Comparison of ENCODE assay signal across 8 mouse cellular contexts in the genomic region with DNA sequence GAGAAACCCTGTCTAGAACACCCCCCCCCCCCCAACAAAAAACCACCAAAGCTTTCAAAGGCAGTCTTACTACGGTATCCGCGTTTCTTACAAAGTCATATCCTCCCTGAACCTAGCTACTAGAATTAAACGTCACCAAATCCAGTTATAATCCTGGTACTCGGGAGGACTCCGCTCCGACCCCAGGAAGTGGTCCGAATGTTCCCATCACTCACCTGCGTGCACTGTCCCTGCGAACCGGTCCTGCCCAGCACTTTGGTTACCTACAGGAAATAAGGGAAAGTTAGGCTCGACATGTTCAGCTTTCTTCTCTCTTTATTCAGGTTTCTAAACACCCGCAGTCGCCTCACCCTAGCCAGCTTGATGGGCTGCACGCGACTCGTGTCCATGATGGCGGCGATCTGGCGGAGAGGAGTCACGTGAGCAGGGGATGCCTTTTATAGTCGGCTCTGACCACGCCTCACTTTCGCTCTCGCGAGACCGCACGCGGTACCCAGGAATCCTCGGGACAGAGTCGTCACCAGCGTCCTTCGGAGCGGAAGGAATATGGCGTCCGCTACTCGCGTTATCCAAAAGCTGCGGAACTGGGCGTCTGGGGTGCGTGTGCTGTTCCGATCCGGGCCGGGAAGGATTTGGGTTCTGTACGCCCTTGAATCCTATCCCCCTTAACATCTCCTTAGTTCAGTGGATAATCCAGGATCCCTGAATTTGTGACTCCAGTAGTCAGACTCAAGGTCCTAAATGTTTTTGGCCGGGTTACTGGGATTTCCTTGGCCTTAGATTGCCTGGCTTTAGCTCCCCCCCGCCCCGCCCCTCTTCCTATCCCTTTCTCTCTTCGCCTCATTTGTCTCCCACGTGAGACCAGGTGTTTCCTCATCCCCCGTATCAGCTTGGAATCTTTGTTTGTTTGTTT. TPM values are rescaled to one million over a fixed set of nuclear protein-coding genes. Genes with fewer than 3 reads are reported as not detected.
DNase-seq lines count a peak whose midpoint lies in the region; ATAC-seq lines count a peak whose summit lies in the region.

TSS of gene Rps28 (minus strand) at position 479 of the 913 bp plus-strand sequence.
TSS of gene Ndufa7 (plus strand) at position 489 of the 913 bp plus-strand sequence.

- H3K4me1 ChIP-seq in forebrain, embryonic 11.5 days (replicated peaks; ENCODE audit: control insufficient read depth, insufficient read depth, low read length): peaks cover 15% of the 10 kb centered on the region
- H3K4me1 ChIP-seq in heart, embryonic 16.5 days (ENCODE audit: control insufficient read depth, insufficient read depth, low read length): peaks cover 42% of the 10 kb centered on the region
- H3K4me1 ChIP-seq in liver, embryonic 15.5 days (replicated peaks): peaks cover 55% of the 10 kb centered on the region
- H3K4me1 ChIP-seq in neural tube, embryonic 12.5 days: peaks cover 29% of the 10 kb centered on the region

- H3K4me3 ChIP-seq in forebrain, embryonic 11.5 days (ENCODE audit: low read depth, low read length): peak within 1 kb of the TSS; percentile 77
- peak within 1 kb of the TSS; percentile 90 for H3K4me3 ChIP-seq in heart, embryonic 16.5 days (ENCODE audit: low read length)
- H3K4me3 ChIP-seq in liver, embryonic 15.5 days (replicated peaks): peak within 1 kb of the TSS; percentile 66
- peak within 1 kb of the TSS; percentile 73 for H3K4me3 ChIP-seq in neural tube, embryonic 12.5 days

- ATAC-seq in forebrain, embryonic 11.5 days (replicated peaks; ENCODE audit: low FRiP score): peak; percentile 92
- peak; percentile 90 for ATAC-seq in heart, embryonic 16.5 days (replicated peaks; ENCODE audit: extremely low read depth, insufficient read depth, low FRiP score)
- peak; percentile 87 for ATAC-seq in liver, embryonic 15.5 days (ENCODE audit: insufficient read depth)
- peak; percentile 92 for ATAC-seq in neural tube, embryonic 12.5 days (ENCODE audit: low FRiP score, low read depth)

- H3K27ac ChIP-seq in forebrain, embryonic 11.5 days (ENCODE audit: low read depth, low read length): peak within 1 kb of the TSS; percentile 51; the same call in 1 of the 2 replicates
- peak within 1 kb of the TSS; percentile 88 for H3K27ac ChIP-seq in heart, embryonic 16.5 days (ENCODE audit: low read length)
- peak within 1 kb of the TSS; percentile 76 for H3K27ac ChIP-seq in liver, embryonic 15.5 days (replicated peaks)
- peak within 1 kb of the TSS; percentile 66 for H3K27ac ChIP-seq in neural tube, embryonic 12.5 days

- no peaks in the 10 kb centered on the region for H3K27me3 ChIP-seq in forebrain, embryonic 11.5 days (ENCODE audit: control insufficient read depth, insufficient read depth, low read length)
- H3K27me3 ChIP-seq in heart, embryonic 16.5 days (ENCODE audit: control insufficient read depth, insufficient read depth, low read length): no peaks in the 10 kb centered on the region
- no peaks in the 10 kb centered on the region for H3K27me3 ChIP-seq in liver, embryonic 15.5 days
- H3K27me3 ChIP-seq in neural tube, embryonic 12.5 days (replicated peaks): no peaks in the 10 kb centered on the region

- H3K4me2 ChIP-seq in forebrain, embryonic 11.5 days (ENCODE audit: low read depth, low read length, severe bottlenecking): peak within 1 kb of the TSS; percentile 87
- H3K4me2 ChIP-seq in heart, embryonic 16.5 days (ENCODE audit: low read depth, low read length): peak within 1 kb of the TSS; percentile 90
- H3K4me2 ChIP-seq in liver, embryonic 15.5 days: peak within 1 kb of the TSS; percentile 68
- H3K4me2 ChIP-seq in neural tube, embryonic 12.5 days (replicated peaks): peak within 1 kb of the TSS; percentile 95

- peaks cover 11% of the 10 kb centered on the region for H3K36me3 ChIP-seq in forebrain, embryonic 11.5 days (ENCODE audit: control insufficient read depth, insufficient read depth, low read length)
- H3K36me3 ChIP-seq in heart, embryonic 16.5 days (ENCODE audit: control insufficient read depth, insufficient read depth): peaks cover 27% of the 10 kb centered on the region
- H3K36me3 ChIP-seq in liver, embryonic 15.5 days (replicated peaks): peaks cover 54% of the 10 kb centered on the region
- peaks cover 32% of the 10 kb centered on the region for H3K36me3 ChIP-seq in neural tube, embryonic 12.5 days

- H3K9me3 ChIP-seq in forebrain, embryonic 11.5 days (ENCODE audit: control insufficient read depth, low read length): no peaks in the 10 kb centered on the region
- H3K9me3 ChIP-seq in heart, embryonic 16.5 days (replicated peaks; ENCODE audit: control insufficient read depth, low read length): no peaks in the 10 kb centered on the region
- H3K9me3 ChIP-seq in liver, embryonic 15.5 days (replicated peaks): no peaks in the 10 kb centered on the region
- H3K9me3 ChIP-seq in neural tube, embryonic 12.5 days: no peaks in the 10 kb centered on the region

- H3K9ac ChIP-seq in forebrain, embryonic 11.5 days (ENCODE audit: low read length): peak within 1 kb of the TSS; percentile 76
- H3K9ac ChIP-seq in heart, embryonic 16.5 days (ENCODE audit: low read length): peak within 1 kb of the TSS; percentile 92
- peak within 1 kb of the TSS; percentile 64 for H3K9ac ChIP-seq in liver, embryonic 15.5 days
- H3K9ac ChIP-seq in neural tube, embryonic 12.5 days: peak within 1 kb of the TSS; percentile 85

- DNase-seq in CD8-positive naive resting alpha-beta T cell, adult 2 months (ENCODE audit: low read depth in 2 of 2, low spot score in 2 of 2): peak; percentile 99 to 100
- peak; percentile 92 for DNase-seq in c-Kit-positive CD71-negative TER-119-negative erythroid progenitor cells, embryonic 14.5 days (ENCODE audit: low read depth)
- DNase-seq in forebrain, embryonic 11.5 days (ENCODE audit: low spot score): peak; percentile 99
- peak; percentile 98 for DNase-seq in kidney, postnatal 36 days
- peak; percentile 92 for DNase-seq in telencephalon, adult 2 months (ENCODE audit: low read depth, low spot score)

- WGBS in forebrain, embryonic 11.5 days: under 1% methylated on average over 51 of the region's 51 CpGs
- WGBS in heart, embryonic 16.5 days: under 1% methylated on average over 51 of the region's 51 CpGs
- WGBS in liver, embryonic 15.5 days (ENCODE audit: insufficient replicate concordance): under 1% methylated on average over 51 of the region's 51 CpGs
- under 1% methylated on average over 51 of the region's 51 CpGs for WGBS in neural tube, embryonic 12.5 days

RNA-seq across cellular contexts. Expression of gene Rps28, which starts in this region (rescaled TPM):
- polyA plus RNA-seq in forebrain, embryonic 11.5 days (2014; fragmentation: Nextera tagmentation; extraction: Ambion mirVana): 758 and 759 TPM in 2 replicates
- 388 and 436 TPM in 2 replicates for polyA plus RNA-seq in heart, embryonic 16.5 days (2015; fragmentation: Nextera tagmentation; extraction: Ambion mirVana)
- polyA plus RNA-seq in liver, embryonic 15.5 days (2015; fragmentation: Nextera tagmentation; extraction: Ambion mirVana): 356 and 444 TPM in 2 replicates
- 672 and 679 TPM in 2 replicates for polyA plus RNA-seq in neural tube, embryonic 12.5 days (2016; fragmentation: Nextera tagmentation; extraction: Ambion mirVana)

RNA-seq across cellular contexts. Expression of gene Ndufa7, which starts in this region (rescaled TPM):
- 374 and 400 TPM in 2 replicates for polyA plus RNA-seq in forebrain, embryonic 11.5 days (2014; fragmentation: Nextera tagmentation; extraction: Ambion mirVana)
- polyA plus RNA-seq in heart, embryonic 16.5 days (2015; fragmentation: Nextera tagmentation; extraction: Ambion mirVana): 535 and 549 TPM in 2 replicates
- polyA plus RNA-seq in liver, embryonic 15.5 days (2015; fragmentation: Nextera tagmentation; extraction: Ambion mirVana): 240 and 251 TPM in 2 replicates
- 458 and 461 TPM in 2 replicates for polyA plus RNA-seq in neural tube, embryonic 12.5 days (2016; fragmentation: Nextera tagmentation; extraction: Ambion mirVana)

Comparison
In these comparisons a context has a peak if more than half of its experiments do, and no peak if none do; other contexts are left out.
1. Peak in every context shown above with its lines: DNase-seq, ATAC-seq, H3K4me3 ChIP-seq and H3K27ac ChIP-seq.